Mouse (Mus musculus) small intestine, adult 2 months (tissue): Measurements from ENCODE around the gene Pam. TPM values are rescaled to one million over a fixed set of nuclear protein-coding genes. Genes with fewer than 3 reads are reported as not detected.

Experiments used
- H3K27ac ChIP-seq: fragments of 200-500 bp; 2 replicates; pipeline ENCODE4 v1.5.1; 2012; ENCODE audit warnings: low read depth, low read length, control low read depth, inconsistent platforms; ENCODE audit not compliant: insufficient read depth
- H3K27me3 ChIP-seq: fragments of 200-500 bp; 2 replicates; pipeline ENCODE4 v1.6.1; 2012; ENCODE audit warnings: mild to moderate bottlenecking, moderate library complexity, low read length, inconsistent platforms; ENCODE audit not compliant: control insufficient read depth, insufficient read depth
- H3K36me3 ChIP-seq: fragments of 200-500 bp; 2 replicates; pipeline ENCODE4 v1.6.1; 2012; ENCODE audit warnings: mild to moderate bottlenecking, low read length, control low read depth, inconsistent platforms; ENCODE audit not compliant: control insufficient read depth, insufficient read depth
- H3K4me1 ChIP-seq: fragments of 200-500 bp; 2 replicates; pipeline ENCODE4 v1.6.1; 2012; ENCODE audit warnings: low read length, inconsistent platforms, mixed read lengths; ENCODE audit not compliant: control insufficient read depth, insufficient read depth, insufficient read length
- H3K4me3 ChIP-seq: fragments of 200-500 bp; 2 replicates; pipeline ENCODE4 v1.5.1; 2012; ENCODE audit warnings: low read depth, mild to moderate bottlenecking, control low read depth, inconsistent platforms, low read length, moderate library complexity
- CTCF ChIP-seq: fragments of 200-500 bp; IDR thresholded peaks from 2 replicates; pipeline ENCODE4 v1.5.1; 2012; ENCODE audit warnings: low read depth, mild to moderate bottlenecking, control low read depth, inconsistent platforms, low read length, moderate library complexity, mixed read lengths; ENCODE audit not compliant: insufficient replicate concordance, insufficient read length; ENCODE audit errors: extremely low read depth
- POLR2A ChIP-seq: fragments of 200-500 bp; IDR thresholded peaks from 2 replicates; pipeline ENCODE4 v1.6.1; 2012; ENCODE audit warnings: low read depth, mild to moderate bottlenecking, control low read depth, inconsistent platforms, low read length, moderate library complexity
- WGBS: fragments of 180-500 bp; shearing (Covaris S2); methylation state at CpG from one replicate; pipeline ENCODE4 v1.1.7; 2018; 5-methylcytosine and 5-hydroxymethylcytosine counted together
- polyA plus RNA-seq: library from polyadenylated mRNA; depleted of rRNA; stranded (reverse); fragments of >200 nt; gene quantifications from 2 replicates; pipeline ENCODE4 v1.2.3, GENCODE M21; 2012

Pam gene
- polyA plus RNA-seq, 1 experiment, result 99.5 TPM

DNA sequence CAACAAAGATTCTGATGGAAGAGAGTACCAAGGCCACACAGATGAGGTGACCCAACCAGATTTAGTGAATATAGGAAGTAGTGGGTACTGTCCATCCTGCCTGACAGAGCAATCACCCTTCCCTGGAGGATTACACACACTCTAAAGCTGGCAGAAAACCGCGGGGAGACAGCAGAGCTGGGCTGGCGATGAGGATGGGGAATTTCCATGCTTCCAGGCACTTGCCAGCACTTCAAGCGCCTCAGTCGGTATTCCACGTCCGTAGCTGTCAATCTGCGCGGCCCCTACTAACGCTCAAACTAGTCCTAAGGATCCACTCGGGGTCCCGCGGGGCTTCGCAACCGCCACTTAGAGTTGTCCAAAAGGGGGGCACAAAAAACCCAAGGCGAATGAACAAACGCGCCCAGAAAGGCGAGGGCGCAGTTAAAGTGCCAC, 618 bp downstream of the Pam start:
- Histone ChIP-seq H3K4me1 (peaks cover 7% of the 10 kb centered on the region; the same call in 1 of the 2 replicates), H3K4me3 (peak overlapping the region; percentile 93), H3K36me3 (no peaks in the 10 kb centered on the region), H3K27ac (peak overlapping the region; percentile 74), H3K27me3 (no peaks in the 10 kb centered on the region)
- TF ChIP-seq POLR2A (no peak), CTCF (no peak)
- WGBS, result under 1% methylated on average over 20 of the region's 20 CpGs

GRCm38 (mm10) chr1:98089336-98089975, 6.0 kb downstream of the Pam start:
- 78% methylated on average over 5 of the region's 5 CpGs for WGBS
- Histone ChIP-seq H3K4me1 (no peaks in the 10 kb centered on the region; the same call in 1 of the 2 replicates), H3K27me3 (no peaks in the 10 kb centered on the region), H3K4me3 (no peak overlapping the region), H3K36me3 (no peaks in the 10 kb centered on the region), H3K27ac (no peak overlapping the region)
- TF ChIP-seq CTCF, result no peak
- TF ChIP-seq POLR2A, result no peak

DNA sequence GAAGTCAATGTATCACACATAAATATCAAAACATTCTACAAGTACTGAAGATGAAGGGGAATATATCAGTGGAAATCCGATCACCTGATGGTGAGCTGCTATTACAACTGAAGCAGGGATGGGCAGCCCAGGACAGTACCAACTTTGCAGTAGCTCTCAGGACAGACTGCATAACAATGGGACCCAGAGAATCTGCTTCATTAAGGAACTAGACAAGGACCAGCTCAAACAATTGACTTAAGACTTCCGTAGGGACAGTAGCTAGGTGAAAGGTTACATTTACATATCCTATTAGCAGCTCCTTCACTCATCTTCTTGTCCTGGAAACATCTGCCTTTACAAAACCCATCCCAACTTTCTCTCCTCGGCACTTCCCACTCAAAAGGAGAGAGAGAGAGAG, 9.0 kb downstream of the Pam start:
- TF ChIP-seq CTCF, result no peak
- TF ChIP-seq POLR2A, result no peak
- Histone ChIP-seq H3K4me3 (no peak overlapping the region), H3K36me3 (no peaks in the 10 kb centered on the region), H3K27me3 (no peaks in the 10 kb centered on the region), H3K27ac (no peak overlapping the region), H3K4me1 (no peaks in the 10 kb centered on the region; the same call in 1 of the 2 replicates)
- 79% methylated on average over 3 of the region's 3 CpGs for WGBS

- no peak overlapping the region for H3K27ac ChIP-seq
- H3K36me3 ChIP-seq, result no peaks in the 10 kb centered on the region
- WGBS, result 68% methylated on average over 13 of the region's 13 CpGs
Measured at GRCm38 (mm10) chr1:98084596-98085274, 10.7 kb downstream of the Pam start.

DNA sequence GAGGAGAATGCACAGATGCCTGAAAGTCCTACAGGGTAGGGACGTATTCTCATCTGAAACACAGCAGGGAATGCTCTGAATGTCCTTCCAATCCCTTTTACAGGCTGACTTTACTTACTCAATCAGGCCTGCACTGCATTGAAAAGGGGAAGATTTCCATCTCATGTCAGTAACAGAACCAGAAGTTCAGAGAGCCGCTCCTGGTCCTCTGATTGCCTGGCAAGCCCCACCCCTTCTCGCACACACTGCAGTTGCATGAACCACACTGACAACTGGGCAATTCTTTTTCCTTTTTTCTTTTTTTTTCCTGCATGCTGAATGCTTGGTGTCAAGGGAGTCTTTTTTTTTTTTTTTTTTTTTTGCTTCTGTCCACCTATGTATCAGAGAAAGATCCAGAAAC, 11.9 kb downstream of the Pam start:
- Histone ChIP-seq H3K4me3 (no peak overlapping the region), H3K27ac (no peak overlapping the region), H3K36me3 (no peaks in the 10 kb centered on the region), H3K4me1 (no peaks in the 10 kb centered on the region; the same call in 1 of the 2 replicates), H3K27me3 (no peaks in the 10 kb centered on the region)
- WGBS, result 84% methylated on average over 3 of the region's 3 CpGs
- TF ChIP-seq CTCF, result no peak

More at GRCm38 (mm10) chr1:98084596-98085274, 10.7 kb downstream of the Pam start:
- H3K4me1 ChIP-seq, result no peaks in the 10 kb centered on the region; the same call in 1 of the 2 replicates
- TF ChIP-seq POLR2A, result no peak
- no peak for TF ChIP-seq CTCF
- H3K27me3 ChIP-seq, result no peaks in the 10 kb centered on the region
- H3K4me3 ChIP-seq, result no peak overlapping the region

DNA sequence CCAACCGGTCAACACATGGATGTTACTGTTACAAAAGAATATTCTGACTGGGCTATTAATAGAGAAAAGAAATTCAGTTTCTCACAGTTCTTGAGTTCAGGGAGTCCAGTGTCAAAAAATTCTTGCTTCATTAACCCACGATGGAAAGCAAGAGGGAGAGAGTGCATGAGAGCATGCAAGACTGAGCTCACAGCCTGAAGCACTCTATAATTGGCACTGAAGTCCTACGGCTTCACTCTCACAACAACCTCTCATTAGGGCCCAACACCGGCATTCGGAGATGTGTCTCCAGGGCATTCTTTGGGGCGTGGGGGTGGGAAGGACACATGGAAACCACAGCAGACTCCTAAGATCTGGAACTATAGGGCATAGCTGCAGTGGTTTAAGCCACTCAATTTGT, 12.5 kb downstream of the Pam start:
- no peaks in the 10 kb centered on the region; the same call in 1 of the 2 replicates for H3K4me1 ChIP-seq
- TF ChIP-seq CTCF, result no peak
- TF ChIP-seq POLR2A, result no peak
- 90% methylated on average over 6 of the region's 6 CpGs for WGBS

DNA sequence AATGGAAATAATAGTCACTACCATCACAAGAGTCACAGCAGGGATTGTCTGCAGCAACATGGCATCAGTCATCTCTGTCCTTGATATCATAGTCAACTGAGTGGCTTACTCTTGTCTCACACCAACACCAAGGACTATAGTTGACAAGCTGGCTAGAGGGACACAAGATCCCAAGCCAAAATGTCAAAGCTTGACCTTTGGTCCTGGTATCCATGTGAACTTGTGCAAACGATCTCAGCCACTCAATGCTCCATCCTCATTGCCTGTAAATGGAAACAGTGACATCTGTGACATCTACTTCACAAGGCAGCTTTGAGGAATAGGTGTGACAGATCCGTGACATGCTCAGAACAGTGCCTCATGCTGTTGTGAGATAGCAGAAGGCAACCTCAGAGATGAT, 15.0 kb downstream of the Pam start:
- Histone ChIP-seq H3K27me3 (no peaks in the 10 kb centered on the region), H3K4me1 (no peaks in the 10 kb centered on the region; the same call in 1 of the 2 replicates), H3K27ac (no peak overlapping the region), H3K36me3 (no peaks in the 10 kb centered on the region), H3K4me3 (no peak overlapping the region)
- TF ChIP-seq POLR2A (no peak), CTCF (no peak)
- WGBS, result 54% methylated on average over 2 of the region's 2 CpGs

More for the DNA sequence above, 12.5 kb downstream of the Pam start:
- H3K27ac ChIP-seq, result no peak overlapping the region
- no peaks in the 10 kb centered on the region for H3K36me3 ChIP-seq
- no peak overlapping the region for H3K4me3 ChIP-seq
- H3K27me3 ChIP-seq, result no peaks in the 10 kb centered on the region
